Mouse (Mus musculus) erythroblast, embryonic 14.5 days (primary cell): ENCODE data around the gene Fam187a.

Experiments used
- GATA1 ChIP-seq: IDR thresholded peaks from 2 replicates; pipeline ENCODE4 v1.6.1; 2012; ENCODE audit warnings: low read length, inconsistent platforms, mixed read lengths
- TAL1 ChIP-seq: IDR thresholded peaks from 3 replicates; pipeline ENCODE4 v1.6.1; 2012; ENCODE audit warnings: low read length, inconsistent platforms, mixed read lengths

GRCm38 (mm10) chr11:102895779-102896178, 10.8 kb downstream of the Fam187a start:
- TF ChIP-seq GATA1, result peak; percentile 99
- TF ChIP-seq TAL1, result peak; percentile 97
